Mouse (Mus musculus): ENCODE measurements at regions not wholly inside any gene's neighbourhood (a gene's known extent, or its start where the extent isn't known, plus 50 kb on each side); places are given as distances from the start of the nearest gene placed in this dataset.
A peak's percentile ranks its signal among the peaks of the same experiment; 100 is the strongest.

- Histone ChIP-seq H3K4me3 (no peak overlapping the region), H3K4me2 (no peak overlapping the region), H3K9me3 (no peaks in the 10 kb centered on the region), H3K27ac (no peak overlapping the region), H3K9ac (no peak overlapping the region), H3K27me3 (replicated peaks) (no peaks in the 10 kb centered on the region), H3K4me1 (no peaks in the 10 kb centered on the region), H3K36me3 (replicated peaks) (no peaks in the 10 kb centered on the region)
- ATAC-seq (replicated peaks): no peak
- WGBS: 71% methylated on average over 3 of the region's 3 CpGs
These were observed 89.7 kb upstream of the Kcng1 start for GRCm38 (mm10) chr2:168371245-168371644.

DNA sequence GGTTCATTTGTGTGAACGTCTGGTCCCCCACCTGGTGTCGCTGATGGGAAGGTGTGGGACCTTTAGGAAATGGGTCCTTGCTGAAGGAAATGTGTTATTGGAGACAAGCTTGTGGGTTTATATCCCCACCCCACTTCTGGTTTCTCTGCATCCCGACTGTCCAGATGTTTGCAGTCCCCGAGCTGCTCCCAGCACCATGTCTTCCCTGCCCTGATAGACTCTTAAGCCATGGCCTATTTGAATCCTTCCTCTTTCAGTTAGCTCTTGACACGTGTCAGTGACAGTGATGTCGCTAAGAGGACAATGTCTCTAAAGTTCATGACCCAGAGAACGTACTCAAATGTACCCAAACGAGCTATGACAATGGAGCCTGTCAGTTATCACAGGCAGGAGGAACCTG, 77.7 kb upstream of the Kcng1 start:
- no peaks in the 10 kb centered on the region for H3K36me3 ChIP-seq (replicated peaks)
- H3K9me3 ChIP-seq: no peaks in the 10 kb centered on the region
- H3K4me1 ChIP-seq: peaks cover 9% of the 10 kb centered on the region
- no peak overlapping the region for H3K9ac ChIP-seq
- ATAC-seq (replicated peaks): no peak
- H3K4me3 ChIP-seq: no peak overlapping the region
- 67% methylated on average over 8 of the region's 8 CpGs for WGBS
- no peak overlapping the region for H3K4me2 ChIP-seq
- H3K27ac ChIP-seq: no peak overlapping the region
- H3K27me3 ChIP-seq (replicated peaks): no peaks in the 10 kb centered on the region

DNA sequence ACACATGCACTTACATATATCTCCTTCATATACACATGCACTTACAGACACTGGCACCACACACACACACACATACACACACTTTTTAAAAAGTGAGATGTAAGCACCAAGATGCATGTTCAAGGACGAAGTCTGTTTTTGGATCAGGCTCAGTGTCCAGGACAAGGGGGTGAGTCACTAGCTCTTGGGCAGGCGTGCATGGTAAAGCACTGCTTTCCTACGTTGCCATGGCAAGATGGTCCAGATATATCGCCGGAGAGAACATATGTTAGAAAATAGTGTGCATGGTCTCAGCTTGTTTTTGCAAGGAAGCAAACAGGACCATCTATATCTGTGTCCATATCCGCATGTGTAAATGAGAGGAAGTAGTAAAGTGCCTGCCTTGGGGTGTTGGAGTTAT, 77.0 kb upstream of the Kcng1 start:
- H3K27me3 ChIP-seq (replicated peaks): no peaks in the 10 kb centered on the region
- H3K4me3 ChIP-seq: no peak overlapping the region
- ATAC-seq (replicated peaks): no peak

GRCm38 (mm10) chr2:168357815-168358214, 76.3 kb upstream of the Kcng1 start:
- 80% methylated on average over 6 of the region's 6 CpGs for WGBS
- H3K36me3 ChIP-seq (replicated peaks): no peaks in the 10 kb centered on the region
- ATAC-seq (replicated peaks): no peak
- H3K4me2 ChIP-seq: no peak overlapping the region
- no peaks in the 10 kb centered on the region for H3K9me3 ChIP-seq
- H3K27ac ChIP-seq: no peak overlapping the region
- no peak overlapping the region for H3K4me3 ChIP-seq
- no peaks in the 10 kb centered on the region for H3K27me3 ChIP-seq (replicated peaks)
- no peak overlapping the region for H3K9ac ChIP-seq
- peaks cover 12% of the 10 kb centered on the region for H3K4me1 ChIP-seq

More for the DNA sequence above, 77.0 kb upstream of the Kcng1 start:
- H3K27ac ChIP-seq: no peak overlapping the region
- no peak overlapping the region for H3K9ac ChIP-seq
- no peaks in the 10 kb centered on the region for H3K9me3 ChIP-seq
- no peak overlapping the region for H3K4me2 ChIP-seq
- peaks cover 9% of the 10 kb centered on the region for H3K4me1 ChIP-seq
- WGBS: 86% methylated on average over 6 of the region's 6 CpGs
- H3K36me3 ChIP-seq (replicated peaks): no peaks in the 10 kb centered on the region

GRCm38 (mm10) chr2:168354397-168354796, 72.9 kb upstream of the Kcng1 start:
- no peaks in the 10 kb centered on the region for H3K27me3 ChIP-seq (replicated peaks)
- H3K4me1 ChIP-seq: peaks cover 17% of the 10 kb centered on the region
- H3K27ac ChIP-seq: 0 out of 2 replicates have a peak overlapping the region, but pooled peaks have one; percentile 23
- H3K36me3 ChIP-seq (replicated peaks): no peaks in the 10 kb centered on the region
- no peak overlapping the region for H3K9ac ChIP-seq
- peak; percentile 75; the same call in 1 of the 2 replicates for ATAC-seq (replicated peaks)
- no peak overlapping the region for H3K4me2 ChIP-seq
- H3K4me3 ChIP-seq: no peak overlapping the region
- 25% methylated on average over 10 of the region's 10 CpGs for WGBS
- H3K9me3 ChIP-seq: no peaks in the 10 kb centered on the region

- WGBS: 73% methylated on average over 5 of the region's 5 CpGs
- Histone ChIP-seq H3K27me3 (replicated peaks) (no peaks in the 10 kb centered on the region), H3K4me3 (no peak overlapping the region), H3K4me1 (peaks cover 17% of the 10 kb centered on the region), H3K9me3 (no peaks in the 10 kb centered on the region), H3K4me2 (no peak overlapping the region), H3K9ac (no peak overlapping the region), H3K36me3 (replicated peaks) (no peaks in the 10 kb centered on the region), H3K27ac (no peak overlapping the region)
- no peak for ATAC-seq (replicated peaks)
These were observed 71.1 kb upstream of the Kcng1 start for GRCm38 (mm10) chr2:168352626-168353025.

DNA sequence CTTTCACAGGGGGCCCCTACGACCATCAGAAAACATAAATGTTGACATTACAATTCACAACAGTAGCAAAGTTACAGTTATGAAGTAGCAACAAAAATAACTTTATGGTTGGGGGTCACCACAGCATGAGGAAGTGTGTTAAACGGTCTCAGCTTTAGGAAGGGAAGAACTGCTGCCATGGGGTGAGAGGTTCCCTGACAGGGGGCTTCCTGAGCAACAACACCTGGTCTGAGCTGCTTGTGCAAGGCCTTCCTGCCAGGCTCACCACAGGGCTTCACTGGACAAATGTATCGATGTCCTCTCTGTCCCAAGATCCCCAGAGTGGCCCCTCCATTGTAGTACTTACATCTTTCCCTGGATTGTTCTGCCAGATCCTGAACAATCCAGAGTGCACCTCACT, 70.7 kb upstream of the Kcng1 start:
- 70% methylated on average over 3 of the region's 3 CpGs for WGBS
- H3K9ac ChIP-seq: no peak overlapping the region
- peaks cover 17% of the 10 kb centered on the region for H3K4me1 ChIP-seq
- no peaks in the 10 kb centered on the region for H3K27me3 ChIP-seq (replicated peaks)
- no peak overlapping the region for H3K4me2 ChIP-seq
- H3K36me3 ChIP-seq (replicated peaks): no peaks in the 10 kb centered on the region
- no peaks in the 10 kb centered on the region for H3K9me3 ChIP-seq
- H3K4me3 ChIP-seq: no peak overlapping the region
- no peak for ATAC-seq (replicated peaks)
- no peak overlapping the region for H3K27ac ChIP-seq

DNA sequence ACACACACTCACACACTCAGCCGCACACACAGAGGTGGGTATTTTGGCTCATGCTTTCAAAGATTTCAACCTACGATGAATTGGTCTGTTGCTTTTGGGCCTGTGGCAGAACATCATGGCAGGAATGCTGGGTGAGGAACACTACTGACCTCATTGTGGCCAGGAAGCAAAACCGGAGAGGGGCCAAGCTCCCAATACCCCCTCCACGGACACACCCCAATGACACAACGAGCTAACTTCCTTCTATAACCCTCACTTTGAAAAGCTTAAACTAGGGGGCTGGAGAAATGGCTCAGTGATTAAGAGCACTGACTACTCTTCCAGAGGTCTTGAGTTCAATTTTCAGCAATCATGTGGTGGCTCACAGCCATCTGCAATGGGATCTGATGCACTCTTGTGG, 63.8 kb upstream of the Kcng1 start:
- Histone ChIP-seq H3K27me3 (replicated peaks) (no peaks in the 10 kb centered on the region), H3K9ac (no peak overlapping the region), H3K9me3 (no peaks in the 10 kb centered on the region), H3K4me1 (peaks cover 22% of the 10 kb centered on the region), H3K36me3 (replicated peaks) (no peaks in the 10 kb centered on the region), H3K27ac (no peak overlapping the region), H3K4me3 (no peak overlapping the region), H3K4me2 (no peak overlapping the region)
- WGBS: 88% methylated on average over 5 of the region's 5 CpGs
- no peak for ATAC-seq (replicated peaks)

GRCm38 (mm10) chr2:168343705-168344104, 62.2 kb upstream of the Kcng1 start:
- Histone ChIP-seq H3K4me1 (peaks cover 29% of the 10 kb centered on the region), H3K27me3 (replicated peaks) (no peaks in the 10 kb centered on the region), H3K36me3 (replicated peaks) (no peaks in the 10 kb centered on the region), H3K4me2 (no peak overlapping the region), H3K9ac (no peak overlapping the region), H3K4me3 (no peak overlapping the region), H3K27ac (peak overlapping the region; percentile 57), H3K9me3 (no peaks in the 10 kb centered on the region)
- peak; percentile 59 for ATAC-seq (replicated peaks)
- WGBS: 27% methylated on average over 7 of the region's 7 CpGs

DNA sequence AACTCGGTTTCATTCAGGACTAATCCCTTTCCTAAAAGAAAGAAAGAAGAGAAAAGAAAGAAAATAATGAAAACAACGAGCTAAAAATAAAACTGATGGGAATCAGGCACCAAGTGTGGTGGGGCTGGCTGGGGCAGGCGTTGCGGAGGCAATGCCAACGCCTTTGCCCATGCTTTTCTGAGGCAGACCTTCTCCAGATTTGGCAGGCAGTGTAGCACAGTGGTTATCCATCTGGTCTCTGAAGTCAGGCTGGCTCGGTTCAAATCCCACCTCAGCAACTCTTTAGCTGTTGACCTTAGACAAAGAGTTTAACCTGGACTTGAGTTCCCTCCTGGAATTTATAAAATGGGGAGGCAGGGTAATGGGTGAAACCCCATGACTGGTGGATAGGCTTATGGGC, 57.3 kb upstream of the Kcng1 start:
- Histone ChIP-seq H3K4me2 (0 out of 2 replicates have a peak overlapping the region, but pooled peaks have one; percentile 6), H3K4me3 (no peak overlapping the region), H3K9me3 (no peaks in the 10 kb centered on the region), H3K9ac (no peak overlapping the region), H3K4me1 (peaks cover 37% of the 10 kb centered on the region), H3K27me3 (replicated peaks) (0 out of 2 replicates have a peak, but pooled peaks cover 3% of the 10 kb centered on the region), H3K36me3 (replicated peaks) (no peaks in the 10 kb centered on the region), H3K27ac (peak overlapping the region; percentile 72)
- 24% methylated on average over 6 of the region's 6 CpGs for WGBS
- no peak for ATAC-seq (replicated peaks)

DNA sequence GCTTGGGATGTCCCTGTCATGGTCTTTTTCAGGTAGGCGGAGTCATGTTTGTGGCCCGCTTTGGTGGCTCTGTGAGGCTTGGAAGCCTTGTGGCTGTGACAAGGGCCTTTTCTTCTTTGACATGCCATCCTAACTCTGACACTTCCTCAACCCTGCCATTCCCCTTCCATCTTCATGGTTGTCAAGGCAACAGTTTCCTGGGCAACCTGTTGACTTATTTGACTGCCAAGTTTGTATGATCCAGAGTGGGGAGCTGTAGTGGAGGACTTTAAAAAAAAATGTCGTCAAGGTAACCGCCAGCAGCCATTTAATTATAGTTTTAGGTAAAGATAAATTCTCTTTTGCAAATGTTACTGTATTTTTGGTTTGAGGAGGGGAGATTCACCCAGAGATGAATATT, 56.8 kb upstream of the Kcng1 start:
- Histone ChIP-seq H3K9ac (no peak overlapping the region), H3K4me1 (peaks cover 37% of the 10 kb centered on the region), H3K9me3 (no peaks in the 10 kb centered on the region), H3K36me3 (replicated peaks) (no peaks in the 10 kb centered on the region), H3K4me2 (0 out of 2 replicates have a peak overlapping the region, but pooled peaks have one; percentile 6), H3K27me3 (replicated peaks) (0 out of 2 replicates have a peak, but pooled peaks cover 3% of the 10 kb centered on the region), H3K4me3 (no peak overlapping the region), H3K27ac (peak overlapping the region; percentile 72)
- ATAC-seq (replicated peaks): peak; percentile 66; the same call in 1 of the 2 replicates
- 17% methylated on average over 4 of the region's 4 CpGs for WGBS

DNA sequence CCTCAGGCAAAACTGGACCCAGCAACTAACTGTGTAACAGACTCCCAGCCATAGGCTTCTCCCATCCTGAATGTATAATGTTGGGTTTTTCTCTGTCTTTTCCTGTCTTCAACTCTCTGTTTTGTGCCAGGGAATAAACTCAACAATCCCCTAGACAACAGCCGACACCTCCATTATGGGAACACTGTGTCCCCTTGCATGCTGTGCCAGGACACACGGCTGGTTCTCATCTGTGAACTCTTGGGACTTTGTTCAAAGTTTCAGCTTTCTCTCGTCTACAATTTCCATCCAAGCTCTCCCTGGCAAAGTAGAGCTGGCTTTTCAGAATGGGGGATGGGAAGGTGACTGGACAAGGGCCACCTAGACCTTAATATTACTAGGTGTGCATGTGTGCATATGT, 56.1 kb upstream of the Kcng1 start:
- Histone ChIP-seq H3K9me3 (no peaks in the 10 kb centered on the region), H3K4me3 (no peak overlapping the region), H3K9ac (no peak overlapping the region), H3K4me2 (no peak overlapping the region), H3K27me3 (replicated peaks) (0 out of 2 replicates have a peak, but pooled peaks cover 3% of the 10 kb centered on the region), H3K36me3 (replicated peaks) (no peaks in the 10 kb centered on the region), H3K4me1 (peaks cover 34% of the 10 kb centered on the region), H3K27ac (no peak overlapping the region)
- 56% methylated on average over 3 of the region's 3 CpGs for WGBS
- ATAC-seq (replicated peaks): no peak

DNA sequence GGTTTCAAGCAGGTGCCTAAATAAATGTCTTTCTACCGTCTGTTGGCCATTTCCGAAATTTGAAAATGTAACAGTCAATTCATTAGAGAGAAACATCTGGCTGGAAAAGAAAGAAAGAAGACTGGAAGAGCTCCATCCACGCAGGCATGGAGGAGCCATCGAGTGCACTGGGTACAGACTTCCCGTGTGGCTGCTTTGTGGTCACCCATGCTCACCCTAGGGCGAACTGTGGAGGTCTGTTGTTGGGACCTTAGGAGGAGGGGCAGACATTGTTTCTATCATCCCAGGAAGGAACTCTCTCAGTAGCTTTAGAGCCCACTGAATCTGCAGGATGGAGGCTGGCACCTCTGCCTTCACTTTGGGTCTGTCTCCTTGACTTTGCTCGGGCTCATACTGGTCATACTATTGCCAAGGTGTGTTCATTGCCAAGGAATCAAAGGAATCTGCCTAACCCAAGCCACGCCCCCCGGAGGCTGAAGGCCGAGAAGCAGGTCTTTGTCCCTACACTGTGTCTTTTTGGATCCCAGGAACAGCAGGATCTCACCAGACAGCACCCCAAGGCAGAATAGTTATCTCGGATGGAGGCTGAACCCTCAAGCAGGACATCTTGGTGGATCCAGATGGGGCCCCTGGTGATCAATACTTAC, 54.3 kb upstream of the Kcng1 start:
- H3K4me2 ChIP-seq: no peak overlapping the region
- H3K27ac ChIP-seq: no peak overlapping the region
- no peak overlapping the region for H3K9ac ChIP-seq
- ATAC-seq (replicated peaks): no peak
- no peaks in the 10 kb centered on the region for H3K9me3 ChIP-seq
- peaks cover 31% of the 10 kb centered on the region for H3K4me1 ChIP-seq
- no peak overlapping the region for H3K4me3 ChIP-seq
- 0 out of 2 replicates have a peak, but pooled peaks cover 3% of the 10 kb centered on the region for H3K27me3 ChIP-seq (replicated peaks)
- H3K36me3 ChIP-seq (replicated peaks): no peaks in the 10 kb centered on the region
- 93% methylated on average over 11 of the region's 11 CpGs for WGBS

Data from midbrain, embryonic 15.5 days (tissue).